Mouse (Mus musculus): ENCODE measurements at regions not wholly inside any gene's neighbourhood (a gene's known extent, or its start where the extent isn't known, plus 50 kb on each side); places are given as distances from the start of the nearest gene placed in this dataset.

- DNase-seq = no peak
Observed at GRCm38 (mm10) chr16:72152920-72153319, 155.2 kb upstream of the Robo1 start.

GRCm38 (mm10) chr16:72157913-72158312, 150.2 kb upstream of the Robo1 start:
- no peak for DNase-seq

GRCm38 (mm10) chr16:72159411-72159810, 148.7 kb upstream of the Robo1 start:
- no peak for DNase-seq

GRCm38 (mm10) chr16:72175727-72176126, 132.4 kb upstream of the Robo1 start:
- DNase-seq = no peak

GRCm38 (mm10) chr16:72194320-72194719, 113.8 kb upstream of the Robo1 start:
- no peak for DNase-seq

- peak; percentile 49 for DNase-seq
Observed at GRCm38 (mm10) chr16:72215360-72216013, 92.6 kb upstream of the Robo1 start.

GRCm38 (mm10) chr16:72218021-72218420, 90.1 kb upstream of the Robo1 start:
- no peak for DNase-seq

GRCm38 (mm10) chr16:72221912-72222502, 86.1 kb upstream of the Robo1 start:
- peak; percentile 23 for DNase-seq

- no peak for DNase-seq
Observed at GRCm38 (mm10) chr16:72223860-72224259, 84.2 kb upstream of the Robo1 start.

- DNase-seq = no peak
Observed at GRCm38 (mm10) chr16:72225157-72225880, 82.8 kb upstream of the Robo1 start.

- no peak for DNase-seq
Observed at GRCm38 (mm10) chr16:72234366-72234765, 73.7 kb upstream of the Robo1 start.

- DNase-seq = no peak
Observed at GRCm38 (mm10) chr16:72239631-72240030, 68.5 kb upstream of the Robo1 start.

GRCm38 (mm10) chr16:72256388-72256787, 51.7 kb upstream of the Robo1 start:
- no peak for DNase-seq

Data from right cerebral cortex, postnatal 25 days (tissue).